Mouse (Mus musculus) liver, embryonic 15.5 days (tissue): Measurements from ENCODE around the gene Jak3. TPM values are rescaled to one million over a fixed set of nuclear protein-coding genes. Genes with fewer than 3 reads are reported as not detected.

Source experiments
- ATAC-seq: fragments of 200-750 bp; cut with Nextera tagmentation; 2 replicates; pipeline ENCODE4 v1.8.0; 2017; ENCODE audit warnings: moderate number of reproducible peaks, mild to moderate bottlenecking, moderate library complexity; ENCODE audit not compliant: insufficient read depth
- H3K27ac ChIP-seq: fragments of 300-500 bp; sonication (generic); replicated peaks from 2 replicates; pipeline ENCODE4 v1.5.1; 2015; ENCODE audit warnings: mild to moderate bottlenecking, inconsistent platforms
- H3K27me3 ChIP-seq: fragments of 300-500 bp; sonication (generic); 2 replicates; pipeline ENCODE4 v1.6.1; 2015; ENCODE audit warnings: mild to moderate bottlenecking, inconsistent platforms
- H3K36me3 ChIP-seq: fragments of 300-500 bp; sonication (generic); replicated peaks from 2 replicates; pipeline ENCODE4 v1.6.1; 2015; ENCODE audit warnings: moderate library complexity, mild to moderate bottlenecking, inconsistent platforms
- H3K4me1 ChIP-seq: fragments of 300-500 bp; sonication (generic); replicated peaks from 2 replicates; pipeline ENCODE4 v1.6.1; 2015; ENCODE audit warnings: inconsistent platforms
- H3K4me2 ChIP-seq: fragments of 300-500 bp; sonication (generic); 2 replicates; pipeline ENCODE4 v1.6.1; 2015; ENCODE audit warnings: moderate library complexity, mild to moderate bottlenecking, inconsistent platforms
- H3K4me3 ChIP-seq: fragments of 300-500 bp; sonication (generic); replicated peaks from 2 replicates; pipeline ENCODE4 v1.5.1; 2015; ENCODE audit warnings: mild to moderate bottlenecking, inconsistent platforms
- H3K9ac ChIP-seq: fragments of 300-500 bp; sonication (generic); 2 replicates; pipeline ENCODE4 v1.6.1; 2015; ENCODE audit warnings: moderate library complexity, mild to moderate bottlenecking, inconsistent platforms
- H3K9me3 ChIP-seq: fragments of 300-500 bp; sonication (generic); replicated peaks from 2 replicates; pipeline ENCODE4 v1.6.1; 2016; ENCODE audit warnings: inconsistent platforms
- WGBS: fragments of 180-500 bp; shearing (Covaris S2); methylation state at CpG from one replicate; pipeline ENCODE4 v1.1.7; 2015; ENCODE audit warnings: mixed read lengths; ENCODE audit not compliant: insufficient replicate concordance; 5-methylcytosine and 5-hydroxymethylcytosine counted together
- polyA plus RNA-seq: library from polyadenylated mRNA; unstranded; fragments of >200 nt; fragmentation: Nextera tagmentation; extraction: Ambion mirVana; gene quantifications from 2 replicates; pipeline ENCODE4 v1.2.1, GENCODE M21; 2015

Gene Jak3
- polyA plus RNA-seq = 6.4 and 6.9 TPM in 2 replicates

DNA sequence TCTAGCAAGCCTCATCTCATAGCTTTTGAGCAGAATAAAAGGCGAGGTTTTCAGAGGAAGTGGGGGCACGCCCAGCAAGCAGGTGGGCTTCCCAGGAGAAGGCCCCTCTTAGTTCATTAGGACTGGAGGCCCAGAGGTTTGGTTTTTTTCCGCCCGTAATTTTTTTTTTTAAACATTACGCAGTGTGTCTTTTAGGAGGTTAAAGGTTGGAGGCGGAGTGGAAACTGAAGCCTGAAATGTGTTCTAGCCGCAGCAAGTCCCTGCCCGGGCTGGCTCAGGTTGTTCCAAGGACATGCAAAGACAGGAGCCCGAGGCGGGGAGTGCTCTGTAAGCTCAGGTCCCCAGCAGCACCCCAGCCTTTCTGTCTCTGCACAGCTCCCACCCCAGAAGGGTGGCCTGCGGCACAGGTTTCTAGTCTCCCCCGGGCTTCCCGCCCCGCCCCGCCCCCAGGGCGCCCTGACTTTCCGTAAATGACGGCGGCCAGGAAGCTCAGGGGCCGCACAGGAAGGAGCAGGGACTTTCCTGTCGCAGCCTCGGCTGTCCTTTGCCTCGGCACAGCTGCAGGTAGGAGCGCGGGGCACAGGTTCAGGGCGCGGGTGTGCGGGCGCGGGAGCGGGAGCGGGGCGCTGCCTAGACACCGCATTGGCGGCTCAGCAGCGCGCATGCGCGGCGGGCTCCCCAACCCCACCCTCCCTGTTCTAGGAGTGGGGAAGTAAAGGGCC lies at the start of gene Jak3:
Jak3 (plus strand) TSS at position 277 of the 722 bp plus-strand sequence.
- peak within 1 kb of the TSS; percentile 74 for H3K9ac ChIP-seq
- H3K9me3 ChIP-seq = no peaks in the 10 kb centered on the region
- H3K4me2 ChIP-seq = peak within 1 kb of the TSS; percentile 88
- H3K4me3 ChIP-seq = peak within 1 kb of the TSS; percentile 71
- 2% methylated on average over 40 of the region's 40 CpGs for WGBS
- peaks cover 20% of the 10 kb centered on the region for H3K27me3 ChIP-seq
- peaks cover 36% of the 10 kb centered on the region for H3K4me1 ChIP-seq
- peak; percentile 65 for ATAC-seq
- H3K36me3 ChIP-seq = peaks cover 7% of the 10 kb centered on the region; the same call in 1 of the 2 replicates
- peak within 1 kb of the TSS; percentile 79 for H3K27ac ChIP-seq

DNA sequence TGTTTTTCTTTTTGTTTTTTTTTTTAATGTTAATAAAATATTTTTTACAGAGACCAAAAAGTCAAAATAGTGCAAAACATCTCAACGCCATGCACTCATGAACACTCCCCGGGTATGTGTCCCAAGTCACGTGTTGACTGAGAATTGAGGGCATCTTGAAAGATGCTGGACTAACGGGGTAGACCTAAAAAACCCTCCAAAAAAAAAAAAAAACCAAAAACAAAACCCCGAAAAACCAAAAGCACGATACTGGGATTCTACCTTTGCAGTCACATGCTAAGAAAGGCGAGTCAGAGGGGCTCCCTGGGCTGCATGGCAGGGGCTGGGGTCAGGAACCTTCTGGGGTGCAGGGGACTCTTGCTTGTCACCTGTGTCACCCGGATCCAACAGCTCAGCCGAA lies 49.3 kb upstream of the Jak3 start:
- Histone ChIP-seq H3K27ac (no peak overlapping the region), H3K4me3 (no peak overlapping the region), H3K4me2 (no peak overlapping the region), H3K9ac (no peak overlapping the region), H3K4me1 (peaks cover 32% of the 10 kb centered on the region), H3K9me3 (peaks cover 10% of the 10 kb centered on the region; the same call in 1 of the 2 replicates), H3K36me3 (peaks cover 38% of the 10 kb centered on the region), H3K27me3 (peaks cover 31% of the 10 kb centered on the region)
- no peak for ATAC-seq
- 69% methylated on average over 9 of the region's 9 CpGs for WGBS

DNA sequence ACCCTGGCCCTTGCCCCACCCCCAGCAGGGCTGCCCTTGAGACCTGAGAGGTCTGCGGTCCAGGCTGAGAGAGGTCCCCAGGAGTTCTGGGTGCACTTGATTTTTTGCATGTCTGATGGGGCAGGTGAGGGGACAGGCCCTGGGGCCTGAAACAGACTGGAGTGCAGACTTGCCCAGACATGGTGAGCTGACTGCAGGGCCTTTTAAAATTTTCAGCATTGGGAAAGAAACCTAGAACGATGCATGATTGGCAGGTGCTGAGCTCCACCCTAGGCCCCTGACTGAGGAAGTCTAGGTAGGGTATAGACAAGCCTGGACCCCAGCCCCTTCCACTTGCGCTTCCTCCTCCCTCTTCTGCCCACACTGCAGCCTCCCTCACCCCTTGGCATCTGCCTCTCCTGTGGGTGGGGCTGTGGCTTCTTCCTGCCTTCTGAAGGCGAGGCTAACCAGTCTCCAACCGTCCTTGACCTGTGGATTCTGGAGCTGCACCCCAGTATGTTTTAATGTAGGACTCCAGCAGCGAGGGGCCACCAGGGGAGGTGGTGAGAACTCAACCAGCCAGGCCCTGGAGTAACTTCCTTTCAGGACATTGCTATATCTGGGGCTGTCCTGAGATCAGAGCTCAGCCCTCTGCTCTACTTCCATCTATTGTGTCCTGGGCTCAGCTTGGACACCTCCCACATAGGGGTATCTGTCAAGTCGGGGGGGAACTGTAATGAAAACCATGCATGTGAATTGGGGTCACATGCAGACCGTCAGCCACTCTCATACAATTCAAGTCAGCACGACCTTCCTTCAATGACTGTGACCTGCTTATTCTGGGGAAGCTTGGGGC lies 48.6 kb upstream of the Jak3 start:
- WGBS = 25% methylated on average over 9 of the region's 9 CpGs
- no peak for ATAC-seq
- Histone ChIP-seq H3K9me3 (peaks cover 3% of the 10 kb centered on the region; the same call in 1 of the 2 replicates), H3K36me3 (peaks cover 31% of the 10 kb centered on the region), H3K4me3 (no peak overlapping the region), H3K27me3 (peaks cover 38% of the 10 kb centered on the region), H3K9ac (no peak overlapping the region), H3K4me1 (peaks cover 32% of the 10 kb centered on the region), H3K4me2 (no peak overlapping the region; the same call in 1 of the 2 replicates), H3K27ac (peak overlapping the region; percentile 64; the same call in 1 of the 2 replicates)

DNA sequence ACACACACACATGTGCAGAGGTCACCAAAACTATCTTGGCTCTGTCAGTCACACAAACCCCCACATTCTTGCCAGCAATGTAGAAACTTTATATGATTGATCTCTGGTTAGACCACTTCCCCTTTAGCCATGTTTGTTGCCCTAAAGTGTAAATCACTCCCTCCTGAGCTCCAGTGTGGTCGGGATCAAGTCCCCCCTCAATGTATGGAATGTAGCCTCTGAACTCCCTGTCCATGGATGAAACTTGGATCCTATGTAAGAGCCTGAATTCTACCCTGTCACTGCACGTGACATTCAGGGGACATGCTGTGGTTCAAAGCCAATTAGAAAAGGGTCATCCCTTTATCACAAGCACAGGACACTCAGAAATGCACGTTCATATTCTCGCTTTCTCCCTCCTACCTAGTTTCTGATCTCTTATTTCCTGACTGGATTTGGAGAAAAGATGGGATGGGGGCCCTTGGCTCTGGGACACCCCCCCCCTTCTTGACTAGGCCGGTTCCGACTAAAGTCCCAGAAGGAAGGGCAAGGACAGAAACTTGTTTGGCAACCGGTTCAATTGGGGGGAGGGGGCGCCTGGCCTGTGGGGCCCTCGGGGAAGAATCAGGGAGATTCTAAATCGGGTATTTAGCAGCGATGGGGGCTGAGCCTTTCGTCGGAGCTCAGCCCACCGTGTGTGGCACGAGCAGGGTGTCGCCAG lies 47.5 kb upstream of the Jak3 start:
- Histone ChIP-seq H3K36me3 (peaks cover 20% of the 10 kb centered on the region), H3K4me1 (peaks cover 34% of the 10 kb centered on the region), H3K9ac (peak overlapping the region; percentile 44), H3K9me3 (no peaks in the 10 kb centered on the region), H3K4me3 (peak overlapping the region; percentile 56), H3K4me2 (peak overlapping the region; percentile 90), H3K27ac (0 out of 2 replicates have a peak overlapping the region, but pooled peaks have one; percentile 7), H3K27me3 (peaks cover 48% of the 10 kb centered on the region)
- ATAC-seq = no peak
- 5% methylated on average over 16 of the region's 16 CpGs for WGBS

DNA sequence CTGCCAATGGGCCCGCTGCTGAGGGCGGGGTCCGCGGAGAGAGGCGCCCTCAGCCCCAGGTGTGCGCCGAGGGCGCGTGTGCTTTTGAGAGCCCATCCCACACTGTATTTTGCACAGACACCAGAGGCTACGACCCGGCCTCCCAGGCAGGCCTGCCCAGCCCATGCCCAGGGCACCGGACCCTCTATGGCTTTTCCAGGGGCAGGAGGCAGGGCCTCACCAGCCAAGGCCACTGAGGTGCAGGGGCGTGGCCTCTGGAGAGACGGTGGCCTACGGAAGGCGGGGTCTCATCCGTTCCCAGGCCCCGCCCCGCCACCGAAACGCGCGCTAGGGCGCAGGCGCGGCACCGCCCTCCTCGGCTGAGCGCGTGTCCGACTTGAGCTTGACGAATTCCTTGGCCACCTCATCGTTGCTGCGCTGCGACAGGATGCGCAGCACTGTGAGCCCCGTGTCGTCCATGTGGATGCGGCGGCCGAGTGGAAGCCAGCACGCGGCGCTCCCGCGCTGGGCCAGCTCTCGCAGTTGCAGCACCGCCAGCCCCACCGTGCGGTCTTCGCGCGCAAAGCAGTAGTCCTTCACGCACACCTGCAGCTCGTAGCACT lies 46.9 kb upstream of the Jak3 start:
- Histone ChIP-seq H3K9ac (peak overlapping the region; percentile 44), H3K36me3 (peaks cover 14% of the 10 kb centered on the region), H3K27me3 (peaks cover 54% of the 10 kb centered on the region), H3K9me3 (no peaks in the 10 kb centered on the region), H3K4me3 (peak overlapping the region; percentile 56), H3K4me2 (peak overlapping the region; percentile 90), H3K27ac (peak overlapping the region; percentile 7; the same call in 1 of the 2 replicates), H3K4me1 (peaks cover 41% of the 10 kb centered on the region)
- WGBS = under 1% methylated on average over 55 of the region's 55 CpGs
- peak; percentile 69 for ATAC-seq

DNA sequence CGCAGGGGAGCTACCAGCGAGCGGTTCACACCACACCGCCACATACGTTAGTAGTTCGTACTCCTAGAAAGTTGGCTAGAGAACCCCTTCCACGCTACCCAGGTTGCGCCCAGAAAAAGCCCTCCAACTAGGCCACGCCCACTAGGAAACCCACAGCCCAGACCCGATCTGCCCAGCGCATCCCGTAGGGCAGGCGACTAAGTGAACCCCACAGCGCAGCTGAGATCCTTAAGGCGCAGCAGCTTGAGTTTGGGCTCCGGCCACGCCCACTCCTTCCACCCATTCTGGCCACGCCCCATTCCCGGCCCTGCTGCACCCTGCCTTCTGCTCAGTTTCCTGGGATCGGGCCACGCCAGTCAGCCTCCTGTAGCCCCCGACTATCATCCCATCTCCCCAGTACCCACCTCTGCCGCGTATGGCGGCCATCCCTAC lies 46.3 kb upstream of the Jak3 start:
- Histone ChIP-seq H3K9me3 (no peaks in the 10 kb centered on the region), H3K27me3 (peaks cover 60% of the 10 kb centered on the region), H3K27ac (no peak overlapping the region; the same call in 1 of the 2 replicates), H3K36me3 (peaks cover 8% of the 10 kb centered on the region; the same call in 1 of the 2 replicates), H3K9ac (0 out of 2 replicates have a peak overlapping the region, but pooled peaks have one; percentile 18), H3K4me2 (peak overlapping the region; percentile 90), H3K4me3 (peak overlapping the region; percentile 56), H3K4me1 (peaks cover 45% of the 10 kb centered on the region)
- 4% methylated on average over 25 of the region's 25 CpGs for WGBS
- ATAC-seq = peak; percentile 23; the same call in 1 of the 2 replicates

DNA sequence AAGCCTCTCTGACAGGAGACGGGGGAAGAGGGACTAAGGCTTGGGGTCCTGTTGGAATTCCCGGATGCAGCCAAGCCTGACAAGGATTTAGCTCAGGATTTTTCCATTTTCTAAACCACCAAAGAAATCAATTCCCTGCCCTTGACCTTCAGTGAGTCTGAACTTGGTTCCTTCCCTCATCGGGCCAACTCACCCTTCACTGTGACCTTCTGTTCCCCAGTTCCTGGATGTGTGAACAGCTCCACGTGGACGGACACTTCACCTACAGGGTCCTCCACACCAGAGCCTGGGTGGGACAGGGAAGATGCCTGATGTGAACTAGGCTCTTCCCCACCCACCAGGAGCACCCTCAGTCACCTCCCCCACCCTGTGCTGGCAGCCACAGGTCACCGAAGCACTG lies 45.3 kb upstream of the Jak3 start:
- Histone ChIP-seq H3K4me2 (no peak overlapping the region), H3K9me3 (no peaks in the 10 kb centered on the region), H3K36me3 (0 out of 2 replicates have a peak, but pooled peaks cover 4% of the 10 kb centered on the region), H3K27ac (no peak overlapping the region), H3K27me3 (peaks cover 69% of the 10 kb centered on the region), H3K4me3 (no peak overlapping the region), H3K9ac (no peak overlapping the region), H3K4me1 (peaks cover 45% of the 10 kb centered on the region)
- no peak for ATAC-seq
- 69% methylated on average over 6 of the region's 6 CpGs for WGBS

DNA sequence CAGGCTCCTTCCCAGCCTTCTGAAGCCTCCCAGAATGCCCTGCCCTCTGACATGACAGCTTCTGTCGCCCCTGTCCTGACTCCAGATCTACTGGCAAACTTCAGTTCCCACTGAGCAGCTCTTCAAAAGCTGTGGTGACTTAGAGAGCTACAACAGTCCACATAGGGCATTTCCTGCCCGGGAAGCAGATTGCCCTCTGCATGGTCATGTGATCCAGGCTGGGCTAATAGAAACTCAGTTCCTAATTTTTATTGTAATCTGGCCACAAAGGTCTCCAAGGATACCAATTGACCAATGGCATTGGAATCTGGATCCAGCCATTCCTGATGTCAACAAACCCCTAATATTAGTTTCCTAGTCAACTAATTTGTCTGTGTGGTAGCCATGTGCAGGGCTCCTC lies 44.2 kb upstream of the Jak3 start:
- H3K36me3 ChIP-seq = no peaks in the 10 kb centered on the region
- no peak overlapping the region for H3K4me2 ChIP-seq
- H3K9ac ChIP-seq = no peak overlapping the region
- WGBS = 25% methylated on average over 2 of the region's 2 CpGs
- H3K4me1 ChIP-seq = peaks cover 45% of the 10 kb centered on the region
- peaks cover 69% of the 10 kb centered on the region for H3K27me3 ChIP-seq
- ATAC-seq = no peak
- H3K9me3 ChIP-seq = no peaks in the 10 kb centered on the region
- H3K4me3 ChIP-seq = no peak overlapping the region
- no peak overlapping the region for H3K27ac ChIP-seq

DNA sequence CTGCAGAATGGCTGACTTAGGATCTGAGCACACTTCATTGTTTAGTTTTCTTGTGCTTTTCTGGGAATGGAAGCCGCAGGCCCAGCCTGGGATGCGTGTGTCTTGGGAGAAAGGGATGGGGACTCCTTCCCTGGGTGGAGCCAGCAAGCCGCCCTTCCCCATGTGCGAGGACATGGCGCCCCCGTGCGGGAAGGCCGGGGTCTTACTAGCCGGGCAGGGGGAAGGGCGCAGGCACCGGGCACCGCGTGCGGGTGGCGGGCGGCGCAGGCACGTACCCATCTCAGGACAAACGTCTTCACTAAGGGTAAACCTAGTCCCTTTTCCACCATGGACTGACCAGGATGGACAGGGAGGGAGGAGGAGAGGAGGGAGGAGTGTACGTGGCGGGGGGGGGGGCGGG lies 42.9 kb upstream of the Jak3 start:
- H3K27ac ChIP-seq = no peak overlapping the region
- H3K9ac ChIP-seq = no peak overlapping the region
- 5% methylated on average over 19 of the region's 22 CpGs for WGBS
- H3K9me3 ChIP-seq = no peaks in the 10 kb centered on the region
- no peak overlapping the region for H3K4me3 ChIP-seq
- H3K27me3 ChIP-seq = peaks cover 69% of the 10 kb centered on the region
- no peaks in the 10 kb centered on the region for H3K36me3 ChIP-seq
- peak overlapping the region; percentile 27; the same call in 1 of the 2 replicates for H3K4me2 ChIP-seq
- no peak for ATAC-seq
- peaks cover 33% of the 10 kb centered on the region for H3K4me1 ChIP-seq

DNA sequence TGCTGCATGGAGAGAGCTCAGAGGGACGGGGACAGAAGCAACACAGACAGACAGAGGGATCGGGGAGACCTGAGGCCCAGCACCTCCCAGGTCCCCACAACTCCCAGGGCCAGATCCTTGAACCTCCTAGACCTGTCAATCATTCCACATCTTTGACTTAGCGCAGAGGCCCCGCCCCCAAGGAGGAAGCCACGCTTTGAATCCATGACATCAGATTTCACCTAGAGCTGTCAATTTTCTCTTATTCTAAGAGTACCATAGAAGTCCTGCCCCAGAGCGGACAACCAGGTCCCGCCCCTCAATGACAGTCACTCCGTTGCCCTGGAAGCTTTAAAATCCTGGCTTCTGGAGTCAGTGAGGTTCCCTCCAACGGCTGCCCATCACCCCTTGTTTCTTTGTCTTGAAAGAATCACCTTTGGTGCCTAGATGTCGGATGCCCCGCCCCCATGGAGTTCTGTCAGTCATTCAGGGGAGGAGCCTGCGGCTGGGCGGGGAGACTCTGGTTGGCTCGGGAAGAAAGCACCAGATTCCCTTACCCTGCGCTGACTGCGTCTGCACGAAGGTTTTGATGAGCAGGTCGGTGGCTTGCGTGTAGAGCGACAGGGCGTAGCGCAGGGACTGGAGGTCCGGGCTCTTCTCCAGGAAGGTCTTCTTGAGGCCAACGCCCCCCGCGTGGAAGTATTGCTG lies 42.0 kb upstream of the Jak3 start:
- H3K9me3 ChIP-seq = no peaks in the 10 kb centered on the region
- H3K36me3 ChIP-seq = no peaks in the 10 kb centered on the region
- no peak overlapping the region for H3K9ac ChIP-seq
- H3K27ac ChIP-seq = no peak overlapping the region
- H3K27me3 ChIP-seq = peaks cover 65% of the 10 kb centered on the region
- H3K4me1 ChIP-seq = peaks cover 26% of the 10 kb centered on the region
- H3K4me3 ChIP-seq = no peak overlapping the region
- H3K4me2 ChIP-seq = peak overlapping the region; percentile 29
- ATAC-seq = 0 out of 2 replicates have a peak, but pooled peaks have one; percentile 19
- 3% methylated on average over 26 of the region's 26 CpGs for WGBS
